Mouse (Mus musculus): ENCODE data around the gene 2310022B05Rik.

- TF ChIP-seq POLR2A (IDR thresholded peaks at IDR 0.05; ENCODE audit: control insufficient read depth, low read depth, low read length) (no peak), CTCF (IDR thresholded peaks at IDR 0.05; ENCODE audit: control insufficient read depth, insufficient read depth, insufficient replicate concordance, low read depth, low read length) (no peak)
Measured at GRCm38 (mm10) chr8:124651776-124652175, 11.4 kb downstream of the 2310022B05Rik start.
